Mouse (Mus musculus) midbrain, embryonic 16.5 days (tissue): ENCODE results near the gene Slc30a2. TPM values are rescaled to one million over a fixed set of nuclear protein-coding genes. Genes with fewer than 3 reads are reported as not detected.

Experiments used
- ATAC-seq: fragments of 200-750 bp; cut with Nextera tagmentation; 2 replicates; pipeline ENCODE4 v1.8.0; 2017; ENCODE audit warnings: moderate TSS enrichment
- H3K27ac ChIP-seq: fragments of 300-500 bp; sonication (generic); 2 replicates; pipeline ENCODE4 v1.5.1; 2014; ENCODE audit warnings: mild to moderate bottlenecking, low read length, mixed read lengths
- H3K27me3 ChIP-seq: fragments of 300-500 bp; sonication (generic); 2 replicates; pipeline ENCODE4 v1.6.1; 2014; ENCODE audit warnings: low read depth, low read length, mixed read lengths; ENCODE audit not compliant: control insufficient read depth, insufficient read depth
- H3K36me3 ChIP-seq: fragments of 300-500 bp; sonication (generic); 2 replicates; pipeline ENCODE4 v1.6.1; 2014; ENCODE audit warnings: mild to moderate bottlenecking, low read length, moderate library complexity, mixed read lengths; ENCODE audit not compliant: control insufficient read depth, insufficient read depth
- H3K4me1 ChIP-seq: fragments of 300-500 bp; sonication (generic); 2 replicates; pipeline ENCODE4 v1.6.1; 2014; ENCODE audit warnings: mild to moderate bottlenecking, low read length, mixed read lengths; ENCODE audit not compliant: control insufficient read depth, insufficient read depth
- H3K4me2 ChIP-seq: fragments of 300-500 bp; sonication (generic); 2 replicates; pipeline ENCODE4 v1.6.1; 2014; ENCODE audit warnings: mild to moderate bottlenecking, low read length, mixed read lengths
- H3K4me3 ChIP-seq: fragments of 300-500 bp; sonication (generic); 2 replicates; pipeline ENCODE4 v1.5.1; 2014; ENCODE audit warnings: low read depth, mild to moderate bottlenecking, low read length, moderate library complexity, mixed read lengths
- H3K9ac ChIP-seq: fragments of 300-500 bp; sonication (generic); 2 replicates; pipeline ENCODE4 v1.6.1; 2014; ENCODE audit warnings: low read depth, low read length, mixed read lengths
- H3K9me3 ChIP-seq: fragments of 300-500 bp; sonication (generic); replicated peaks from 2 replicates; pipeline ENCODE4 v1.6.1; 2014; ENCODE audit warnings: mild to moderate bottlenecking, low read length, mixed read lengths; ENCODE audit not compliant: control insufficient read depth, poor library complexity, severe bottlenecking
- WGBS: fragments of 180-500 bp; shearing (Covaris S2); extraction: QIAGEN DNeasy Blood & Tissue Kit; methylation state at CpG from one replicate; pipeline ENCODE4 v1.1.7; 2014; 5-methylcytosine and 5-hydroxymethylcytosine counted together
- polyA plus RNA-seq: library from polyadenylated mRNA; unstranded; fragments of >200 nt; fragmentation: Nextera tagmentation; extraction: Ambion mirVana; gene quantifications from 2 replicates; pipeline ENCODE4 v1.2.1, GENCODE M21; 2015

Gene Slc30a2
- polyA plus RNA-seq, 1 experiment from 2014 or later, result 0.30 TPM

GRCm38 (mm10) chr4:134350641-134351040 is 7.7 kb downstream of the Slc30a2 start:
- WGBS, result 86% methylated on average over 6 of the region's 6 CpGs

GRCm38 (mm10) chr4:134351329-134352260 is 8.6 kb downstream of the Slc30a2 start:
- Histone ChIP-seq H3K9me3 (no peaks in the 10 kb centered on the region), H3K4me1 (no peaks in the 10 kb centered on the region; the same call in 1 of the 2 replicates), H3K4me2 (no peak overlapping the region), H3K27me3 (no peaks in the 10 kb centered on the region), H3K9ac (no peak overlapping the region), H3K36me3 (no peaks in the 10 kb centered on the region), H3K27ac (no peak overlapping the region), H3K4me3 (no peak overlapping the region)
- 46% methylated on average over 18 of the region's 18 CpGs for WGBS
- no peak for ATAC-seq

More at GRCm38 (mm10) chr4:134350641-134351040, 7.7 kb downstream of the Slc30a2 start:
- no peak for ATAC-seq
- Histone ChIP-seq H3K4me2 (no peak overlapping the region), H3K27me3 (peaks cover 6% of the 10 kb centered on the region), H3K9me3 (no peaks in the 10 kb centered on the region), H3K27ac (no peak overlapping the region), H3K4me1 (no peaks in the 10 kb centered on the region), H3K4me3 (no peak overlapping the region), H3K9ac (no peak overlapping the region), H3K36me3 (no peaks in the 10 kb centered on the region)

- H3K9me3 ChIP-seq, result no peaks in the 10 kb centered on the region
- peaks cover 4% of the 10 kb centered on the region; the same call in 1 of the 2 replicates for H3K4me1 ChIP-seq
- no peak for ATAC-seq
- 62% methylated on average over 12 of the region's 12 CpGs for WGBS
- no peak overlapping the region for H3K27ac ChIP-seq
- no peak overlapping the region for H3K9ac ChIP-seq
- no peak overlapping the region for H3K4me3 ChIP-seq
- no peak overlapping the region for H3K4me2 ChIP-seq
- no peaks in the 10 kb centered on the region for H3K36me3 ChIP-seq
- no peaks in the 10 kb centered on the region for H3K27me3 ChIP-seq
Observed at GRCm38 (mm10) chr4:134352261-134352707, 9.3 kb downstream of the Slc30a2 start.

- H3K27me3 ChIP-seq, result no peaks in the 10 kb centered on the region
- H3K9me3 ChIP-seq, result no peaks in the 10 kb centered on the region
- 78% methylated on average over 7 of the region's 7 CpGs for WGBS
- no peaks in the 10 kb centered on the region for H3K36me3 ChIP-seq
- no peak overlapping the region for H3K4me2 ChIP-seq
- no peak overlapping the region for H3K9ac ChIP-seq
- no peak overlapping the region for H3K4me3 ChIP-seq
- no peak for ATAC-seq
- peaks cover 9% of the 10 kb centered on the region; the same call in 1 of the 2 replicates for H3K4me1 ChIP-seq
- H3K27ac ChIP-seq, result no peak overlapping the region
Observed at GRCm38 (mm10) chr4:134352929-134353328, 9.9 kb downstream of the Slc30a2 start.

GRCm38 (mm10) chr4:134353527-134354409 is 10.8 kb downstream of the Slc30a2 start:
- Histone ChIP-seq H3K9ac (no peak overlapping the region), H3K36me3 (no peaks in the 10 kb centered on the region), H3K27me3 (no peaks in the 10 kb centered on the region), H3K4me2 (no peak overlapping the region), H3K4me3 (no peak overlapping the region), H3K4me1 (peaks cover 9% of the 10 kb centered on the region; the same call in 1 of the 2 replicates), H3K9me3 (no peaks in the 10 kb centered on the region), H3K27ac (no peak overlapping the region)
- WGBS, result 61% methylated on average over 5 of the region's 5 CpGs
- no peak for ATAC-seq

- Histone ChIP-seq H3K27me3 (no peaks in the 10 kb centered on the region), H3K27ac (no peak overlapping the region), H3K9ac (no peak overlapping the region), H3K4me2 (no peak overlapping the region), H3K4me1 (peaks cover 9% of the 10 kb centered on the region; the same call in 1 of the 2 replicates), H3K4me3 (no peak overlapping the region), H3K36me3 (no peaks in the 10 kb centered on the region), H3K9me3 (no peaks in the 10 kb centered on the region)
- 58% methylated on average over 16 of the region's 16 CpGs for WGBS
- no peak; the same call in 1 of the 2 replicates for ATAC-seq
Observed at GRCm38 (mm10) chr4:134355841-134356452, 13.0 kb downstream of the Slc30a2 start.

- H3K4me2 ChIP-seq, result peak overlapping the region; percentile 50
- no peaks in the 10 kb centered on the region for H3K36me3 ChIP-seq
- H3K4me1 ChIP-seq, result peaks cover 11% of the 10 kb centered on the region; the same call in 1 of the 2 replicates
- H3K9ac ChIP-seq, result peak overlapping the region; percentile 57
- H3K27ac ChIP-seq, result no peak overlapping the region
- H3K9me3 ChIP-seq, result no peaks in the 10 kb centered on the region
- ATAC-seq, result peak; percentile 67
- H3K27me3 ChIP-seq, result no peaks in the 10 kb centered on the region
- WGBS, result 22% methylated on average over 22 of the region's 22 CpGs
- peak overlapping the region; percentile 30 for H3K4me3 ChIP-seq
Observed at GRCm38 (mm10) chr4:134356591-134357460, 13.8 kb downstream of the Slc30a2 start.

- no peaks in the 10 kb centered on the region for H3K36me3 ChIP-seq
- H3K9ac ChIP-seq, result peak overlapping the region; percentile 57
- peak overlapping the region; percentile 50 for H3K4me2 ChIP-seq
- no peak overlapping the region for H3K27ac ChIP-seq
- H3K4me1 ChIP-seq, result peaks cover 11% of the 10 kb centered on the region; the same call in 1 of the 2 replicates
- H3K4me3 ChIP-seq, result peak overlapping the region; percentile 30
- no peaks in the 10 kb centered on the region for H3K27me3 ChIP-seq
- no peaks in the 10 kb centered on the region for H3K9me3 ChIP-seq
- peak; percentile 37; the same call in 1 of the 2 replicates for ATAC-seq
- WGBS, result 37% methylated on average over 17 of the region's 17 CpGs
Observed at GRCm38 (mm10) chr4:134357461-134357771, 14.4 kb downstream of the Slc30a2 start.
